Mouse (Mus musculus) adrenal gland, adult 10 weeks (tissue): ENCODE measurements around the gene F11r. TPM values are rescaled to one million over a fixed set of nuclear protein-coding genes. Genes with fewer than 3 reads are reported as not detected.

ENCODE experiments used
- polyA plus RNA-seq: library from polyadenylated mRNA; stranded (reverse); fragments of 350-450 nt; fragmentation: Illumina TruSeq; extraction: RNeasy Lipid Tissue Mini Kit (QIAGEN cat#74804); gene quantifications from one replicate; pipeline ENCODE4 v1.2.3, GENCODE M21; 2014; ENCODE audit warnings: low read depth, low replicate concordance

The F11r gene
- 20.3 TPM for polyA plus RNA-seq

DNA sequence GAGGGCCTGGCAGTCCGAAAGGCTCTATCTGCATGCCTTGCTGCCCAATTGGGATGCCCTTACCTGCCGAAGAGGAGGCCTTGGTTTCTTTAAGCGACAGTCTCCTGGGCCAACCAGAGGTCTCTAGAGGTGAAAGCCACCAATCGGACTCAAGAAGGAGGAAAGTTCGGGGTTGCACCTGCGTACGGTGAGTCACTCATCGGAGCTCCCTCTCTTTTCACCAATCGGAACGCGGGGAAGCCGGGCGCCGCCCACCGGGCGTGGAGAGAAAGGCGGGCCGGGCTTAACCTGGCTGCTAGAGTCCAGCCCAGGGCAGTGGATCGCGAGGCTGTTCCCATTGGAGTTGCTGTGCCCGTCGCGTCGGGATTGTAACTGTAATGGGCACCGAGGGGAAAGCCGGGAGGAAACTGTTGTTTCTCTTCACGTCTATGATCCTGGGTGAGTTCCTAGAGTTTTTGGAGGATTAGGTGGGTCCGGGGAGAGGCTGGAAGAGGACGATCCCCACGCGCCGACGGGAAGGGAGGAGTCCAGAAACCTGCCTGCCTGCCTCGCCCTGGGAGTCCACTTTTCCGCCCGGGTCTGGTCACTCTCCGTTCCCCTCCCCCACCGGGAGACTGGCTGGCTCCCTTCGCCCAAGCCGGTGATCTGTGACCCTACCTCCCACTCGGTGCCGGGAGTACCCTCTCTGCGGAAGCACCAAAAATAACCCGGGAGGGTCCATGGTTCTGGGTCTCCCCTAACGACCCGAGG is at the start of gene F11r:
Gene F11r (plus strand): TSS at position 272 of the 750 bp plus-strand sequence.

DNA sequence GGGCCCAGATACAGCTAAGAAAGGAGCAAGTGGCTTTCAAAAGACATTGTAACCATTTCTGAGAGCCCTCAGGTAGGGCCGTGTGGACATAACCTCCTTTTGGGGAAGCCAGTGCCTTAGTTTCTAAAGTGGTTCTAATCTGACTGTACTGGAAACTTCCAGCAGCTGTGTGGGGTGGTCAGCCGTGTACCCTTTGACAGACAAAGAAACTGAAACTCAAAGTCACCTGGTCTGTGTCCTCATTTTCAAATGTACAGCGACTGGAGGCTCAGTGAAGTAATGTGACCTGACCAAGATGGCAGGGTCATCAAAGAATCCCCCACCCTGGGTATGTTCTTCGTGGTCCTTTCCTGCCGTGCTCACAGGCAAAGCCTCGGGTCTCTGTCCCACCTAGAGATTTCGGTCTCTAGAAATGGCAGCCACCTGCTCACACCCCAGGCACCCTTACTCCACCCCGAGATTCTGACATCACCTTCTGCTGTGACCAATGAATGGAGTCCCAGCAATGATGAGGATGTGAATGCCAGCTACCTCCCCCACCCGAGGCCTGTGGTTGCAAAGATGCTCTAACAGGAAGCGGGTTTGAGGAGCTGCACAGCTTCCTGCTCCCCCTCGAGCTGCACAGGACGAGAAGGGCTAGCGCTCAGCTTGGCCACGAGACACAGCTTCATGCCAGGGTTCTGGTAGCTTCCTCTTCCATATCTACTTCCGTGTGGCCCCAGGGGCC is 48.8 kb upstream of the F11r start, which contains the start of gene Arhgap30:
Gene Arhgap30 (plus strand): TSS at position 579 of the 727 bp plus-strand sequence.

DNA sequence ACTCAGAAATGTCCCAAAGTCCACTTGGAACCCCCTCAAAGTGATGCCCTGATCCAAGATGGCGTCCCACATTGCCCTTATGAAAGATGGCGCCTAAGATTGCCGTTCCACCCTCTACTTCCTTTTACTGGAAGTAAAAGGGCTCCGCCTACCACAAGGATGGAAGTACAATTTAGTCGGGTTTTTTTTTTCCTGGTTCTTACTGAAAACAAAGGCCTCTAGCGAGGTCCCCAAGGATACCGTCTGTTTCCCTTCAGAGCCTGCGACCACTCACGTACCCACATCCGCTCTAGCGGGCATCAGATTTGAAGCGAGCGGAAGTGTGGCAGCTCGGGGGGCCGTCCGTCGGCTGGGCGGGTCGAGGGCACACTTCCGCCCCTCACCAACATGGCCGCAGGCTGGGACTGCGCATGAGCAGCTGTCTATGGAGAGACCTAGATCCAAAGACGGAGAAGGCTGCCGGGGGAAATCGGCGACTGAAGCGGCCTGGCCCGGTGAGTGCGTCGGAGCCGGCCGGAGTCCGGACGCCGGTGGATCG is 26.3 kb upstream of the F11r start, which contains the start of gene Usf1:
Gene Usf1 (plus strand): TSS at position 367 of the 538 bp plus-strand sequence.

DNA sequence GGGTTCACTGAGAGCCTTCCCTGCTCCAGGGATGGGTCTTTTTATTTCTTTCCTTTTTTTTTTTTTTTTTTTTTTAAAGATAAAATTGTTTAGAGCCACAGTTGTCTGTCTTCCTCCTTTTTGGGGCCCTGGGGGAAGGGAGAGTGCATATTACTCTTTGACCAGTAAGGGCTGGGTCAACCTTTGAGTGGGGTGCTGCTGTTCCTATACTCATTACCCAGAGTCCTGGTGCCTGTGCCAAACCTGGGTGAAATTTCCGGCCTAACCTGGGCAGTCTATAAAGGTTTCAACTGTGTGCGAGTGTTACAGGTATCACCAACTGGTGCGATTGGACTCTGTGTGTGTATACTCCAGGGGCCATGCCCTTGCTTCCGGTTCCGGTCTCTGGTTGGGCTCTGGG is 18.7 kb upstream of the F11r start, which contains the start of gene Tstd1:
Gene Tstd1 (plus strand): TSS at position 213 of the 400 bp plus-strand sequence.

DNA sequence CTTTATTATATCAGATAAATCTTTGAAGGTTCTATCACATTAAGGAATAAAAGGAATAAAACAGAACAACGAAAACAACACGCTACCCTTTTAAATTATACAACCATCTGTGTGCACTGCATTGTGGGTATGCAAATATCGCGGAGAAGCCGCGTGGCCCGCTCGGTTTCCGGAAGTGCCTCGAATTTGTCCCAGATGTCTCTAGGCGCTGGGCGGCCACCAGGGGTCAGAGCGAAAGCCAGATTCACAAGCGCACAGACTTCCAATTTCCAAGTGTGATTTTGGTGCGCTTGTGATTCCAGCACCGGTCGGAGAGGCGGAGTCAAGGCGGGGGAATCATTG is 65.9 kb downstream of the F11r start, which contains the start of gene Alyref2:
Gene Alyref2 (plus strand): TSS at position 229 of the 342 bp plus-strand sequence.

Other genes with a start within 250 kb of the F11r start
- 23.7 TPM for gene Pcp4l1, start 241.3 kb upstream of the F11r start, polyA plus RNA-seq
- not detected for gene Nr1i3, start 223.6 kb upstream of the F11r start, polyA plus RNA-seq
- gene Tomm40l, start 215.0 kb upstream of the F11r start, polyA plus RNA-seq, result 6.5 TPM
- gene Apoa2, start 212.5 kb upstream of the F11r start, polyA plus RNA-seq, result not detected
- 32.5 TPM for gene Fcer1g, start 203.2 kb upstream of the F11r start, polyA plus RNA-seq
- 1.7 TPM for gene Adamts4, start 187.1 kb upstream of the F11r start, polyA plus RNA-seq
- 150 TPM for gene Ndufs2, start 186.1 kb upstream of the F11r start, polyA plus RNA-seq
- 5.5 TPM for gene B4galt3, start 167.2 kb upstream of the F11r start, polyA plus RNA-seq
- gene Ppox, start 156.3 kb upstream of the F11r start, polyA plus RNA-seq, result 7.0 TPM
- 17.7 TPM for gene Usp21, start 149.5 kb upstream of the F11r start, polyA plus RNA-seq
- gene Ufc1, start 142.5 kb upstream of the F11r start, polyA plus RNA-seq, result 132 TPM
- 7.5 TPM for gene Dedd, start 108.4 kb upstream of the F11r start, polyA plus RNA-seq
- 31.0 TPM for gene Nit1, start 91.9 kb upstream of the F11r start, polyA plus RNA-seq
- 51.1 TPM for gene Pfdn2, start 91.9 kb upstream of the F11r start, polyA plus RNA-seq
- gene Klhdc9, start 76.7 kb upstream of the F11r start, polyA plus RNA-seq, result not detected
- not detected for gene Nectin4, start 67.4 kb upstream of the F11r start, polyA plus RNA-seq
- 3.5 TPM for gene Arhgap30, start 48.6 kb upstream of the F11r start, polyA plus RNA-seq
- gene Usf1, start 26.2 kb upstream of the F11r start, polyA plus RNA-seq, result 2.9 TPM
- gene Tstd1, start 18.7 kb upstream of the F11r start, polyA plus RNA-seq, result not detected
- 2.4 TPM for gene Alyref2, start 65.9 kb downstream of the F11r start, polyA plus RNA-seq
- not detected for gene Itln1, start 97.8 kb downstream of the F11r start, polyA plus RNA-seq
- 0.70 TPM for gene Cd244a, start 121.7 kb downstream of the F11r start, polyA plus RNA-seq
- 1.8 TPM for gene Ly9, start 169.9 kb downstream of the F11r start, polyA plus RNA-seq
- gene Slamf7, start 215.5 kb downstream of the F11r start, polyA plus RNA-seq, result 2.4 TPM
- gene Cd48, start 244.5 kb downstream of the F11r start, polyA plus RNA-seq, result 9.4 TPM